Mouse (Mus musculus) bone marrow macrophage, adult 2 months (primary cell): ENCODE data around the gene Aff2. TPM values are rescaled to one million over a fixed set of nuclear protein-coding genes. Genes with fewer than 3 reads are reported as not detected.

Experiments
- H3K27ac ChIP-seq: 2 replicates; pipeline ENCODE4 v1.5.1; 2012; ENCODE audit warnings: low read depth, low read length; ENCODE audit not compliant: insufficient read depth
- H3K4me1 ChIP-seq: 2 replicates; pipeline ENCODE4 v1.6.1; 2012; ENCODE audit warnings: low read length; ENCODE audit not compliant: control insufficient read depth, insufficient read depth
- H3K4me3 ChIP-seq: 2 replicates; pipeline ENCODE4 v1.5.1; 2012; ENCODE audit warnings: mild to moderate bottlenecking, low read length, moderate library complexity; ENCODE audit not compliant: insufficient read depth
- CTCF ChIP-seq: IDR thresholded peaks from 2 replicates; pipeline ENCODE4 v1.5.1; 2012; ENCODE audit warnings: low read depth, mild to moderate bottlenecking, low read length, moderate library complexity
- POLR2A ChIP-seq: IDR thresholded peaks from 2 replicates; pipeline ENCODE4 v1.6.1; 2012; ENCODE audit warnings: mild to moderate bottlenecking, low read depth, low read length, borderline replicate concordance
- polyA plus RNA-seq: library from polyadenylated mRNA; stranded (reverse); fragments of >200 nt; gene quantifications from 2 replicates; pipeline ENCODE4 v1.2.4, GENCODE M21; 2012; ENCODE audit not compliant: missing spikeins, insufficient read depth, insufficient read length

Gene Aff2
- not detected in 2 replicates for polyA plus RNA-seq

DNA sequence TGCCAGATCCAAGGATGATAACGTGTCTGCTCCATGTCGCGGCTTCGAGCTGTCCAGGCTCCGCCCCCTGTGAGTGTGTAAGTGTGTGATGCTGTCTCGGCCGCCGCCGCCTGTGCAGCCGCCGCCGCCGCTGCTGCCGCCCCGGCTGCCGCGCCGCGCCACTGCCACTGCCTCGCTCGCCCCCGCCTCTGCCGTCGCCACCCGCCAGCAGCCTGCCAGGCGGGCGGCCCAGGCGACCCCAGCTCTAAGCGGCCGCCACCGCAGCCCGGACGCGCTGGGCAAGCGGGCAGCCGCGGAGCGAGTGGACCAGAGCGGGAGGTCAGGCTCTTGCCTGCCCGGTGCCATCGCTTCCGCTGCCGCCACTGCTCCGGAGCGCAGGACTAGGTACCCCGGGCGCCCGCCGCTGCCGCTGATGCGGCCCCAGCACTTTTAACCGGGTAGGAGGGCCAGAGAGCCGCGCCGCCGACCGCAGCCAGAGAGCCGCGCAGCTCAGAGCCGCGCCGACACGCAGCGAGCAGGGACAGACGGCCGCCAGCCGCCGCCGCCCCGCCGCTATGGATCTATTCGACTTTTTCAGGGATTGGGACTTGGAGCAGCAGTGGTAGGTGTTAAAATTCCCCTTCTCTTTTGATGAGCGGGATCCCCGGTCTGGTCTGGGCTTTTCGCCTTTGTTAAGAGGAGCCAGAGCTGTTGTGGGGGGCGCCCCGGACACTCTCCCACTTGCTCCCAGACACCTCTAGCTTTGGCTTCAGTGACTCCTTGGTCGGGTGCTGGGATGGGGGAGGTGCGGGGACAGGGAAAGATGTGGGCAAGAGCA, at the start of gene Aff2:
Aff2 (plus strand) TSS at position 57 of the 817 bp plus-strand sequence.
- H3K4me3 ChIP-seq: peak within 1 kb of the TSS; percentile 8; the same call in 1 of the 2 replicates
- TF ChIP-seq POLR2A (no peak), CTCF (no peak)
- no peaks in the 10 kb centered on the region for H3K4me1 ChIP-seq
- no peak within 1 kb of the TSS for H3K27ac ChIP-seq

DNA sequence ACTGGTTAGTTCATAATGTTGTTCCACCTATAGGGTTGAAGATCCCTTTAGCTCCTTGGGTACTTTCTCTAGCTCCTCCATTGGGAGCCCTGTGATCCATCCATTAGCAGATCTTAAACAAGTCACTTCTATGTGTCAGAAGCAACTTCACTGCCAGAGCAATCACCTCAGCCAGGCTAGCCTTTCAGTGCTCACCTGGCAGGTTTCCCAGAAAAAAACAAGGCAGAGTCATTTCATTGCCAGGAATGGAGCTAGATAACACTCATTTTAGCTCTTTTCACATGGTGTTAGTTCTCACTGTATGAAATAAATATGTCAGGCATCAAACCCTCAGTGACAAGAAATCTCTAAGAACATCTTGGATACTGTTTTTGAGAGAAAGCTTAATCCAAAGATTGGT, 22.8 kb upstream of the Aff2 start:
- TF ChIP-seq POLR2A (no peak), CTCF (no peak)
- H3K4me3 ChIP-seq: no peak overlapping the region
- H3K27ac ChIP-seq: no peak overlapping the region
- no peaks in the 10 kb centered on the region for H3K4me1 ChIP-seq

DNA sequence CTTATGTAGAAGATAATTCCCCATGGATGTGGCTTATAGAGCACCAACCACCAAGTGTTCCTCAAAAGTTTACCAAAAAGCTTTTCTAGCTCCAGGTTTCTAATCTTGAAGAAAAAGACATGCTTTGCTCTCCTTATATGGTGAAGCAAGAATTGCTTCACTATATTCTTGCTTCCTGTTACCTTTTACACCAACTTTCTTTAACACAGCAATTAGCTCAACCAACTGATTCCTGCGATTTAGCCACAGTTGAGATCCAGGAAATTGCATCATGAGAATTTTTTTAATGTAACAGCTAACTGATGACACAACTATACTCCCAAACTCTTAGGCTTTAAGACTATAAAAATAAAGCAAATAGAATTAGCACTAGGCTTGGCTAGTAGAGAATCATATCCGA, 4.5 kb upstream of the Aff2 start:
- TF ChIP-seq CTCF (no peak), POLR2A (no peak)
- Histone ChIP-seq H3K4me3 (no peak overlapping the region), H3K27ac (no peak overlapping the region), H3K4me1 (no peaks in the 10 kb centered on the region)

DNA sequence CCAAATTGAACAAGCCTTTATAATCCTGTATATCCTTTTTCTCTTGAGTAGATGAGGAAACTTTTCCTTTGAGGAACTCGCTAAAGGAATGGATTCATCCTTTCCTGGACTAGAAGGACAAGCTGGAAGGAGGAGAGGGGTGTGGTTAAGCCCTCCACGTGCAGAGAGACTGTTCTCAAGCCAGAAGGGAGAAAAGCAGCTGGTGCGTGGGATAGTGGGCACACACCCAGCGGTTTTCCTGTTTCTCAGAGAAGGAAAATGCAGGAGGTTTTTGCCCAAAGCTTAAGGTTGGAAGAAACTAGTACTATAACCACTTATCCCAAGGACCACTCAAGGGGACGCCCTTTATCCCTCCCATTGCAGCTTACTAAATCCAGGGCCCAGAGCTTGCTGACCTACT, 734 bp upstream of the Aff2 start:
- Histone ChIP-seq H3K4me3 (no peak overlapping the region), H3K27ac (no peak overlapping the region), H3K4me1 (no peaks in the 10 kb centered on the region)
- TF ChIP-seq POLR2A: no peak
- no peak for TF ChIP-seq CTCF

DNA sequence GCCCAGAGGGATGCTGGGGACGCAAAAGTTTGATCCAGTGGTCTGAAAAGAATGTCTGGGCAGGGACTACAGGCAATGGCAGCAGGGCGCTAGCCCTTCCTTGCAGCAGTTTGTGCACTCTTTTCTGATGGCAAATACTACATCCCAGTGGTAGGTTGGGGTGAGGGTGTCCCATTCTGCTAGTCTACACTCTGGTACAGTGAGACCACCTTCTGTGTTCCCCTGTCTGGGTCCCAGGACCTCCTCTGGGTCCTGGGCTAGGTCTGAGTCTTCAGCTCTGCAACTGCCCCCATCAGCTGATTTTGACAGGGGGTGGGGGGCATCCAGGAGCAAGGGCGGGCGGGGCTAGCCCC, 233 bp upstream of the Aff2 start:
- TF ChIP-seq CTCF: no peak
- TF ChIP-seq POLR2A: no peak
- Histone ChIP-seq H3K4me1 (no peaks in the 10 kb centered on the region), H3K4me3 (no peak overlapping the region), H3K27ac (no peak overlapping the region)

DNA sequence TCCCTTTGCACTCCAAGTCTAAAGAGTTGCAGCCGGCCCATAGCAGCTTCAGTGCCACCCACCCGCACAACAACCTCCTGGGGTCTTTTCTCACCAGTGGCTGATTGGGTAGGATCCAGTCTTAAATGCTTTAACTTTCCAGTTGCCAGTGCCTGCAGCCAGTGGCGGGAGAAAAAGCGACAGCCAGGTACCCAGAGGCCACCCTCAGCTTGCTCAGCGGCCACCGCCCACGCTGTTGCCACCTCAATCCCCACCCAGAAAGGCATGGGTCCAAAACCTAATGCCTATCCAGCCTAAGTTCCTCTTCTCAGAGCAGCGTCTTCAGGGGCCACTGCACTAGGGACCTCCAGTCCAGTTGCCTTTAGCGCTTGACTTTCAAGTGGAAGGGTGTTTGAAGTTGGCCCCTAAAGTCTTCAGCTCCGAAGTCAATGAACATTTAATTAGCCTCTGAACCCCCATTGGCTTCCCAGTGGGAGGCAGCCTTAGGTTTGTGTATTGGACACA, 1.0 kb downstream of the Aff2 start:
- TF ChIP-seq CTCF (no peak), POLR2A (no peak)
- Histone ChIP-seq H3K4me3 (no peak overlapping the region), H3K4me1 (no peaks in the 10 kb centered on the region), H3K27ac (no peak overlapping the region)

DNA sequence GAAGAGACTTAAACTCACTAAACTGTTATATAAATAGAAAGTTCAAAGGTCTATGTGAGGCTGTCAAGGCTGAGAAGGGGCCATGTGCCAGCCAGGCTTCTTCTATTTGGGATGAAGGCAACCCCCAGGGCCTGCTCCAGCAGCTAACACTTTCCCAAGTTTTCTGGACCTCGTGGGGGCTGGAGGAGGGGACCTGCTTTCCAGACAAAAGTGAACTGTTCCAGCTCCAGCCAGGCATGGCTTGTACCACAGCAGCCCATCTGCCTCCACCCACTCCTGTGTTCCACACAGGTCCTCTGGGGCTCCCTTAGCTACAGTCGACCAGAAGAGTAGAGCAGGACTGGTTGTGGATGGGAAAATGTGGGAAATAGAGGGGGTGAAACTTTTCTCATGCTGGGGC, 4.1 kb downstream of the Aff2 start:
- Histone ChIP-seq H3K27ac (no peak overlapping the region), H3K4me1 (no peaks in the 10 kb centered on the region), H3K4me3 (no peak overlapping the region)
- no peak for TF ChIP-seq POLR2A

DNA sequence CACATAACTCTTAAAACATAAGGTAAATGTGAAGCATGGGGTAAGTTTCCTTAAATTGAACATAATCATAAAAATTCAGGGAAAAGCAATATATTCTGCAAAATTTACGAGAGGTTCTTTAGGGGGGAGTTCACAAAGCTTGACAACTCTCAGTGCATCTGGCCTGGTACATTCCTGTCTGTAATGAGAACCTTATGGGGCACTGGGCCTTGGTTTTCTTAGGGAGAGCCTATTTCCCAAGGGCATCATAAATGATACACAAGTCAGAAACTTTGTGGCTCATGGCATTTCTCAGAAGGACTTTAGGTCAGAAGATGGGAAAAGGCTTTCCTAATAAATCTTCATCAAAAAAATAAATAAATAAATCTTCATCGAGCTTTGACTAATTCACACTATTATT, 13.2 kb downstream of the Aff2 start:
- TF ChIP-seq CTCF: no peak
- no peak for TF ChIP-seq POLR2A
- Histone ChIP-seq H3K4me3 (no peak overlapping the region), H3K4me1 (no peaks in the 10 kb centered on the region), H3K27ac (no peak overlapping the region)

DNA sequence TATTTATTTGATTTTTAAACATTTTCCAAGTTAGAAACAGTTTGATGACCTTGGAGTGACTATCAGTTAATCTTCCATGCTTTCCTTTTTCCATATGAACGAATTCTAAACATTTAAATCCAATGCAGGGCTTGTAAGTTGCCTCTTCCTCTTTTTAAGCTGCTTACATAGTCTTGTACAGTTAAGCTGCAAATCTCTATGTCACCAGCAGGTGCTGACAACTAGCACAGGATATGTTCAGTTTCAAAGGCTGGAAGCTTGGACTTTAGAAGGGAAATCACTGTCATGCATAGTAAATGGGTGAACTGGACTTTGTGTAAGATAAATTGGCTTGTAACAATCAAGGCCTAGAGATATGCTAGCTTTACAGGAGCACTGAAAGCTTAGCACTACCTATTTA, 29.6 kb downstream of the Aff2 start:
- H3K4me1 ChIP-seq: no peaks in the 10 kb centered on the region
- no peak overlapping the region for H3K27ac ChIP-seq
- TF ChIP-seq CTCF: no peak
- no peak for TF ChIP-seq POLR2A
- no peak overlapping the region for H3K4me3 ChIP-seq

DNA sequence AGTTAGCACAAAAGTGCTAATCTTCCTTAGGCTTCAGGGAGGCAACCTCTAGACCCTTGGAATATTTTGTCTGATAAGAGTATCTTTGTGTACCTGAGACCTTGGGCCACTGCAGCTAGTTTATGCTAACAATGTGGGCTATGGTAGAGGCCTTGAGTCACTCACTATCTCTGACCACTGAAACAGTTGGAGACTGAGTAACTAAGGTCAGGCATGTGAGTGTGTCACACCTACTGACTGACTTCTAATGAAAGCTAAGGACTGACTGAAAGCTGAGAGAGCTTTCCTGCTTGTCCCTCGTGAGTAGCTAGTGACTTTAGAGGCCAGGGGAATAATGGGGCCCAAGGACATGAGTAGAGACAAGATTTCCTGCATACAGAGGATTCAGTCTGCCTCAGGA, 54.9 kb downstream of the Aff2 start:
- no peak overlapping the region for H3K27ac ChIP-seq
- H3K4me1 ChIP-seq: no peaks in the 10 kb centered on the region
- TF ChIP-seq CTCF (no peak), POLR2A (no peak)
- no peak overlapping the region for H3K4me3 ChIP-seq
